Mouse (Mus musculus) layer of hippocampus, adult 2 months (tissue): Measurements from ENCODE around the gene Dpep1. TPM values are rescaled to one million over a fixed set of nuclear protein-coding genes. Genes with fewer than 3 reads are reported as not detected.

ENCODE experiments used
- DNase-seq, 2 experiments: peaks; one replicate each; pipeline ENCODE4 v3.0.0; 2022; ENCODE audit warnings: low spot score in 2 of 2
- H3K27ac ChIP-seq: fragments of 200-600 bp; 2 replicates; pipeline ENCODE4 v1.8.1; 2022
- H3K4me3 ChIP-seq: fragments of 200-600 bp; 2 replicates; pipeline ENCODE4 v1.8.1; 2022; ENCODE audit warnings: mild to moderate bottlenecking
- CTCF ChIP-seq: fragments of 200-600 bp; conservative IDR thresholded peaks from 2 replicates; pipeline ENCODE4 v1.8.1; 2022; ENCODE audit warnings: antibody characterized with exemption, mild to moderate bottlenecking, moderate library complexity
- long read RNA-seq, 2 experiments: library from polyadenylated mRNA; stranded (forward); transcript quantifications; one replicate each; pipeline ENCODE4 v2.0.0; 2021; ENCODE audit warnings: borderline mapping rate in 2 of 2
- total RNA-seq, 2 experiments: library from RNA; stranded (reverse); gene quantifications; 2 replicates each; pipeline ENCODE4 v1.2.3; 2021

The Dpep1 gene
- total RNA-seq, result under 1 TPM in 1 of 2 experiments, not detected in 1; 0.37 TPM
- long read RNA-seq, experiment 1, result 0 reads
- long read RNA-seq, experiment 2, result 0 reads

GRCm38 (mm10) chr8:123185566-123186409 is at the start of gene Dpep1:
Dpep1 (plus strand) TSS chr8:123186242.
- TF ChIP-seq CTCF, result no peak
- no peak for DNase-seq
- H3K27ac ChIP-seq, result no peak within 1 kb of the TSS
- no peak within 1 kb of the TSS for H3K4me3 ChIP-seq

- TF ChIP-seq CTCF, result no peak
- no peak overlapping the region for H3K4me3 ChIP-seq
- no peak for DNase-seq
- H3K27ac ChIP-seq, result peak overlapping the region; percentile 79; the same call in 1 of the 2 replicates
These were observed 49.8 kb upstream of the Dpep1 start for GRCm38 (mm10) chr8:123136287-123136686.

- DNase-seq, result peak; percentile 62 to 83
- TF ChIP-seq CTCF, result no peak
- peak overlapping the region; percentile 79 for H3K27ac ChIP-seq
- H3K4me3 ChIP-seq, result no peak overlapping the region
These were observed 48.4 kb upstream of the Dpep1 start for GRCm38 (mm10) chr8:123137645-123138077.

GRCm38 (mm10) chr8:123138741-123139140 is 47.3 kb upstream of the Dpep1 start:
- Histone ChIP-seq H3K4me3 (no peak overlapping the region), H3K27ac (peak overlapping the region; percentile 79)
- DNase-seq, result no peak
- no peak for TF ChIP-seq CTCF

GRCm38 (mm10) chr8:123141741-123142462 is 44.1 kb upstream of the Dpep1 start:
- Histone ChIP-seq H3K4me3 (no peak overlapping the region), H3K27ac (peak overlapping the region; percentile 51)
- DNase-seq, result peak; percentile 73 to 79
- no peak for TF ChIP-seq CTCF

- H3K27ac ChIP-seq, result peak overlapping the region; percentile 85
- peak; percentile 68 for TF ChIP-seq CTCF
- peak in 1 of 2 experiments; percentile 40 for DNase-seq
- no peak overlapping the region for H3K4me3 ChIP-seq
These were observed 40.8 kb upstream of the Dpep1 start for GRCm38 (mm10) chr8:123145279-123145678.

GRCm38 (mm10) chr8:123146390-123146789 is 39.7 kb upstream of the Dpep1 start:
- Histone ChIP-seq H3K27ac (peak overlapping the region; percentile 85), H3K4me3 (no peak overlapping the region)
- DNase-seq, result peak; percentile 35 to 74
- TF ChIP-seq CTCF, result no peak

GRCm38 (mm10) chr8:123150737-123151171 is 35.3 kb upstream of the Dpep1 start:
- H3K4me3 ChIP-seq, result no peak overlapping the region
- DNase-seq, result peak; percentile 37 to 60
- no peak for TF ChIP-seq CTCF

GRCm38 (mm10) chr8:123155177-123155576 is 30.9 kb upstream of the Dpep1 start:
- Histone ChIP-seq H3K4me3 (no peak overlapping the region), H3K27ac (no peak overlapping the region)
- peak; percentile 54 for TF ChIP-seq CTCF
- DNase-seq, result no peak

More at GRCm38 (mm10) chr8:123150737-123151171, 35.3 kb upstream of the Dpep1 start:
- peak overlapping the region; percentile 75 for H3K27ac ChIP-seq

GRCm38 (mm10) chr8:123156070-123156773 is 29.8 kb upstream of the Dpep1 start:
- DNase-seq, result no peak
- Histone ChIP-seq H3K4me3 (no peak overlapping the region), H3K27ac (no peak overlapping the region)
- no peak for TF ChIP-seq CTCF

GRCm38 (mm10) chr8:123157888-123158465 is 28.1 kb upstream of the Dpep1 start, which contains the start of gene Sult5a1:
Sult5a1 (minus strand) TSS chr8:123158315.
- H3K27ac ChIP-seq, result peak within 1 kb of the TSS; percentile 0; the same call in 1 of the 2 replicates
- DNase-seq, result no peak
- H3K4me3 ChIP-seq, result no peak within 1 kb of the TSS
- peak; percentile 22; the same call in 1 of the 2 replicates for TF ChIP-seq CTCF

GRCm38 (mm10) chr8:123181391-123181790 is 4.7 kb upstream of the Dpep1 start:
- Histone ChIP-seq H3K27ac (no peak overlapping the region), H3K4me3 (no peak overlapping the region)
- TF ChIP-seq CTCF, result no peak
- no peak for DNase-seq
